Mouse (Mus musculus) CH12.LX (cell line): Measurements from ENCODE around the gene Ppp1r18. TPM values are rescaled to one million over a fixed set of nuclear protein-coding genes. Genes with fewer than 3 reads are reported as not detected.

Experiments
- DNase-seq: peaks from one replicate; pipeline ENCODE4 v3.0.0-alpha.2; 2013; ENCODE audit errors: extremely low read depth
- H3K27ac ChIP-seq: 2 replicates; pipeline ENCODE4 v1.5.1; 2012; ENCODE audit warnings: low read depth, mild to moderate bottlenecking, control low read depth, moderate library complexity; ENCODE audit not compliant: insufficient read depth
- H3K27me3 ChIP-seq: replicated peaks from 2 replicates; pipeline ENCODE3; 2012; ENCODE audit warnings: inconsistent platforms
- H3K36me3 ChIP-seq, 2 experiments: replicated peaks in 1 of 2; 2 replicates each; pipeline versions ENCODE3 to v1.6.1; 2012; ENCODE audit warnings: inconsistent platforms in 1 of 2, low read length in 1 of 2, mild to moderate bottlenecking in 1 of 2, mixed read lengths in 1 of 2, moderate library complexity in 1 of 2; ENCODE audit not compliant: control insufficient read depth in 1 of 2, insufficient read depth in 1 of 2
- H3K4me1 ChIP-seq, 2 experiments: 2 replicates each; pipeline ENCODE4 v1.6.1; 2012; ENCODE audit warnings: inconsistent platforms in 1 of 2, moderate library complexity in 1 of 2; ENCODE audit not compliant: insufficient read depth in 2 of 2, control insufficient read depth in 1 of 2
- H3K4me2 ChIP-seq: 2 replicates; pipeline ENCODE4 v1.6.1; 2012; ENCODE audit warnings: low read depth, mild to moderate bottlenecking, control low read depth; ENCODE audit not compliant: poor library complexity, insufficient read depth, severe bottlenecking
- H3K4me3 ChIP-seq, 3 experiments: fragments of 150-350 bp in 1 of 3; sonication (generic) in 1 of 3; replicated peaks in 1 of 3; 2 replicates each; pipeline versions ENCODE3 to v1.5.1; 2011 to 2012; ENCODE audit warnings: low read depth in 2 of 3, low read length in 2 of 3, mild to moderate bottlenecking in 2 of 3, moderate library complexity in 2 of 3, control low read depth in 1 of 3, improper control_type of control experiment in 1 of 3, inconsistent platforms in 1 of 3, mixed read lengths in 1 of 3; ENCODE audit not compliant: poor library complexity in 1 of 3
- H3K79me2 ChIP-seq: replicated peaks from 2 replicates; pipeline ENCODE4 v1.6.1; 2012; ENCODE audit warnings: mild to moderate bottlenecking, moderate library complexity; ENCODE audit not compliant: control insufficient read depth, poor library complexity, insufficient read depth, severe bottlenecking; ENCODE audit errors: extremely low read depth
- H3K9ac ChIP-seq: 2 replicates; pipeline ENCODE4 v1.6.1; 2012; ENCODE audit warnings: low read depth, mild to moderate bottlenecking, control low read depth, moderate library complexity; ENCODE audit not compliant: insufficient read depth
- H3K9me3 ChIP-seq: replicated peaks from 2 replicates; pipeline ENCODE3; 2012; ENCODE audit warnings: low read length, inconsistent platforms, mixed read lengths
- BHLHE40 ChIP-seq: IDR thresholded peaks from 2 replicates; pipeline ENCODE4 v1.6.1; 2011; ENCODE audit warnings: mild to moderate bottlenecking, low read depth, low read length, improper control_type of control experiment
- CTCF ChIP-seq, 2 experiments: IDR thresholded peaks in 1 of 2; conservative IDR thresholded peaks in 1 of 2; 2 replicates each; pipeline ENCODE4 v1.5.1; 2011 to 2012; ENCODE audit warnings: low read depth in 2 of 2, low read length in 2 of 2, improper control_type of control experiment in 1 of 2, inconsistent platforms in 1 of 2, mild to moderate bottlenecking in 1 of 2, moderate library complexity in 1 of 2
- ELF1 ChIP-seq: IDR thresholded peaks from 2 replicates; pipeline ENCODE4 v1.6.1; 2014; ENCODE audit warnings: low read depth, mild to moderate bottlenecking, inconsistent platforms, low read length, improper control_type of control experiment
- EP300 ChIP-seq: IDR thresholded peaks from 2 replicates; pipeline ENCODE4 v1.6.1; 2011; ENCODE audit warnings: low read length, improper control_type of control experiment
- HCFC1 ChIP-seq: IDR thresholded peaks from 2 replicates; pipeline ENCODE4 v1.6.1; 2012; ENCODE audit warnings: low read depth, mild to moderate bottlenecking, inconsistent platforms, low read length, improper control_type of control experiment
- JUN ChIP-seq: IDR thresholded peaks from 2 replicates; pipeline ENCODE4 v1.6.1; 2011; ENCODE audit warnings: low read depth, mild to moderate bottlenecking, low read length, improper control_type of control experiment, moderate library complexity; ENCODE audit not compliant: insufficient read depth
- KAT2A ChIP-seq: IDR thresholded peaks from 2 replicates; pipeline ENCODE4 v1.6.1; 2012; ENCODE audit warnings: low read length, improper control_type of control experiment, inconsistent platforms; ENCODE audit not compliant: insufficient replicate concordance
- MAFK ChIP-seq: IDR thresholded peaks from 2 replicates; pipeline ENCODE4 v1.6.1; 2011; ENCODE audit warnings: low read length, improper control_type of control experiment; ENCODE audit not compliant: insufficient replicate concordance
- MAX ChIP-seq: IDR thresholded peaks from 2 replicates; pipeline ENCODE4 v1.6.1; 2011; ENCODE audit warnings: low read length, improper control_type of control experiment
- MAZ ChIP-seq: IDR thresholded peaks from 2 replicates; pipeline ENCODE4 v1.6.1; 2012; ENCODE audit warnings: low read depth, mild to moderate bottlenecking, inconsistent platforms, low read length, improper control_type of control experiment, moderate library complexity
- MEF2A ChIP-seq: IDR thresholded peaks from 2 replicates; pipeline ENCODE4 v1.6.1; 2014; ENCODE audit warnings: low read depth, mild to moderate bottlenecking, inconsistent platforms, low read length, improper control_type of control experiment, borderline replicate concordance
- MXI1 ChIP-seq: IDR thresholded peaks from 2 replicates; pipeline ENCODE4 v1.6.1; 2011; ENCODE audit warnings: mild to moderate bottlenecking, low read depth, low read length, improper control_type of control experiment
- NELFE ChIP-seq: IDR thresholded peaks from 2 replicates; pipeline ENCODE4 v1.6.1; 2011; ENCODE audit warnings: low read depth, low read length, improper control_type of control experiment
- NRF1 ChIP-seq: IDR thresholded peaks from 2 replicates; pipeline ENCODE4 v1.6.1; 2014; ENCODE audit warnings: low read depth, mild to moderate bottlenecking, inconsistent platforms, low read length, improper control_type of control experiment, moderate library complexity
- PAX5 ChIP-seq: IDR thresholded peaks from 2 replicates; pipeline ENCODE4 v1.6.1; 2012; ENCODE audit warnings: low read length, inconsistent platforms, mixed read lengths
- POLR2A ChIP-seq: IDR thresholded peaks from 2 replicates; pipeline ENCODE4 v1.6.1; 2011; ENCODE audit warnings: low read depth, mild to moderate bottlenecking, improper control_type of control experiment, low read length
- POLR2AphosphoS2 ChIP-seq: IDR thresholded peaks from 2 replicates; pipeline ENCODE4 v1.6.1; 2011; ENCODE audit warnings: low read depth, low read length, improper control_type of control experiment
- RAD21 ChIP-seq: IDR thresholded peaks from 2 replicates; pipeline ENCODE4 v1.6.1; 2011; ENCODE audit warnings: low read depth, mild to moderate bottlenecking, low read length, improper control_type of control experiment, moderate library complexity
- SIN3A ChIP-seq: IDR thresholded peaks from 2 replicates; pipeline ENCODE4 v1.6.1; 2012; ENCODE audit warnings: low read length, improper control_type of control experiment, inconsistent platforms
- TBP ChIP-seq: conservative IDR thresholded peaks from 2 replicates; pipeline ENCODE4 v1.6.1; 2011; ENCODE audit warnings: low read depth, low read length, improper control_type of control experiment
- TCF12 ChIP-seq: IDR thresholded peaks from 2 replicates; pipeline ENCODE4 v1.6.1; 2014; ENCODE audit warnings: low read depth, mild to moderate bottlenecking, inconsistent platforms, low read length, improper control_type of control experiment
- UBTF ChIP-seq: IDR thresholded peaks from 2 replicates; pipeline ENCODE4 v1.6.1; 2012; ENCODE audit warnings: low read depth, mild to moderate bottlenecking, inconsistent platforms, low read length, improper control_type of control experiment, moderate library complexity
- USF2 ChIP-seq: conservative IDR thresholded peaks from 2 replicates; pipeline ENCODE4 v1.6.1; 2011; ENCODE audit warnings: low read depth, low read length, improper control_type of control experiment
- ZKSCAN1 ChIP-seq: IDR thresholded peaks from 2 replicates; pipeline ENCODE4 v1.6.1; 2012; ENCODE audit warnings: low read depth, inconsistent platforms, low read length, improper control_type of control experiment, borderline replicate concordance
- dilution Hi-C: fragments of 300-500 bp; cut with MboI; formaldehyde crosslinking; loops from 2 replicates; pipeline ENCODE4 v1.14.3; 2020; ENCODE audit warnings: low sequenced_read_pairs; ENCODE audit not compliant: extremely low pct_unique_long_range_greater_than_20kb, extremely low pct_ligation_motif_present
- in situ Hi-C: fragments of 300-500 bp; cut with MboI; formaldehyde crosslinking; loops from 3 replicates; pipeline ENCODE4 v1.14.3; 2019; ENCODE audit warnings: low sequenced_read_pairs, low pct_ligation_motif_present, low pct_unique_long_range_greater_than_20kb, mixed read lengths
- polyA plus RNA-seq: library from polyadenylated mRNA; unstranded; fragments of >175 nt; gene quantifications from 2 replicates; pipeline ENCODE4 v1.2.1, GENCODE M21; 2012; ENCODE audit warnings: low read depth; ENCODE audit not compliant: insufficient read length
- total RNA-seq, 2 experiments: library from RNA; depleted of rRNA; stranded (reverse); fragments of 300-350 nt in 1 of 2; fragments of >200 nt in 1 of 2; gene quantifications; 2 replicates each; pipeline ENCODE4 v1.2.3; 2012 to 2014

Gene Ppp1r18
- total and polyA plus RNA-seq, 3 experiments = 8.5 to 50.1 (median 21.4) TPM

- Histone ChIP-seq H3K9ac (no peak overlapping the region), H3K4me3 (no peak overlapping the region), H3K27ac (no peak overlapping the region), H3K9me3 (no peaks in the 10 kb centered on the region), H3K36me3 (peaks cover 80 to 97% of the 10 kb centered on the region in 2 experiments), H3K4me1 (no peaks in the 10 kb centered on the region), H3K4me2 (no peak overlapping the region), H3K27me3 (no peaks in the 10 kb centered on the region), H3K79me2 (no peaks in the 10 kb centered on the region)
- dilution Hi-C loops = no loop called here
- TF ChIP-seq RAD21 = no peak
- no peak for TF ChIP-seq MAFK
- no peak for TF ChIP-seq USF2
- TF ChIP-seq ZKSCAN1 = no peak
- TF ChIP-seq TBP = no peak
- no peak for TF ChIP-seq MAX
- no peak for TF ChIP-seq MAZ
- no peak for TF ChIP-seq MEF2A
- no peak for TF ChIP-seq ELF1
- TF ChIP-seq NRF1 = no peak
- TF ChIP-seq PAX5 = no peak
- TF ChIP-seq EP300 = no peak
- no peak for TF ChIP-seq CTCF (conservative IDR thresholded peaks at IDR 0.05 in 1 of 2, IDR thresholded peaks at IDR 0.05 in 1 of 2; ENCODE audit: low read depth in 2 of 2, low read length in 2 of 2)
- DNase-seq = no peak
- in situ Hi-C loops = no loop called here
These were observed 22.3 kb downstream of the Ppp1r18 start for GRCm38 (mm10) chr17:35887725-35888124.

- Histone ChIP-seq H3K9me3 (no peaks in the 10 kb centered on the region), H3K27me3 (no peaks in the 10 kb centered on the region), H3K36me3 (peaks cover 22 to 57% of the 10 kb centered on the region in 2 experiments), H3K4me1 (peaks cover 7 to 23% of the 10 kb centered on the region in 2 experiments), H3K27ac (peak within 1 kb of the TSS; percentile 87), H3K4me2 (peak within 1 kb of the TSS; percentile 68), H3K79me2 (peaks cover 9% of the 10 kb centered on the region), H3K9ac (peak within 1 kb of the TSS; percentile 58), H3K4me3 (peak within 1 kb of the TSS; percentile 69 to 87 (median 70))
- in situ Hi-C loops = no loop called here
- dilution Hi-C loops = no loop called here
- DNase-seq = peak; percentile 90
- TF ChIP-seq TCF12 (peak; percentile 46; the same call in 1 of the 2 replicates), JUN (no peak), ZKSCAN1 (no peak), MAZ (peak; percentile 72), TBP (peak; percentile 53; the same call in 1 of the 2 replicates), UBTF (peak; percentile 40; the same call in 1 of the 2 replicates), RAD21 (no peak), BHLHE40 (peak; percentile 97), NRF1 (peak; percentile 87), POLR2A (peak; percentile 50), CTCF (conservative IDR thresholded peaks at IDR 0.05 in 1 of 2, IDR thresholded peaks at IDR 0.05 in 1 of 2; ENCODE audit: low read depth in 2 of 2, low read length in 2 of 2) (no peak), KAT2A (no peak), MAX (peak; percentile 60), HCFC1 (peak; percentile 63), POLR2AphosphoS2 (0 out of 2 replicates have a peak, but pooled peaks have one; percentile 77), MXI1 (peak; percentile 82), EP300 (no peak), SIN3A (peak; percentile 63; the same call in 1 of the 2 replicates), MEF2A (peak; percentile 8; the same call in 1 of the 2 replicates), NELFE (peak; percentile 59), ELF1 (0 out of 2 replicates have a peak, but pooled peaks have one; percentile 40)
These were observed 31.6 kb downstream of the Ppp1r18 start, which contains the start of gene 2310061I04Rik for GRCm38 (mm10) chr17:35896781-35897643. Gene 2310061I04Rik (minus strand): TSS chr17:35897431.
